In genomic region chr7:48995171-48995570, GRCm38 (mm10) we compare ENCODE assay signal across 12 mouse cellular contexts.
A peak's percentile ranks its signal among the peaks of the same experiment; 100 is the strongest.
DNase-seq lines count a peak whose midpoint lies in the region; ATAC-seq and TF ChIP-seq lines count a peak whose summit lies in the region.
"Had no signal": no experiment of that assay in that cellular context is flagged by ENCODE, and none has a peak within 500 bp of the region (broad histone marks: within the 10 kb centered on the region; RNA-seq: fewer than 3 reads in every experiment).

No protein-coding gene starts in this region.

- H3K9ac ChIP-seq in hindbrain, embryonic 12.5 days = no peak overlapping the region
- 0 out of 2 replicates have a peak overlapping the region, but pooled peaks have one; percentile 24 for H3K9ac ChIP-seq in midbrain, postnatal 0 days (replicated peaks; ENCODE audit: low read length, poor library complexity, severe bottlenecking)
- H3K9ac ChIP-seq: embryonic facial prominence, embryonic 12.5 days; limb, embryonic 13.5 days had no signal

- H3K9me3 ChIP-seq in hindbrain, embryonic 12.5 days (replicated peaks) = no peaks in the 10 kb centered on the region
- no peaks in the 10 kb centered on the region for H3K9me3 ChIP-seq in midbrain, postnatal 0 days (ENCODE audit: low read length)
- H3K9me3 ChIP-seq: embryonic facial prominence, embryonic 12.5 days; limb, embryonic 13.5 days had no signal

- peak; percentile 48 for DNase-seq in R1 (ENCODE audit: low read depth, low spot score)
- peak; percentile 88 for DNase-seq in embryo, embryonic 10.5 days (ENCODE audit: low spot score)
- peak; percentile 63 for DNase-seq in midbrain, postnatal 0 days (ENCODE audit: low spot score)
- DNase-seq in layer of hippocampus, adult 11-12 months (ENCODE audit: low spot score) = no peak
- no peak for DNase-seq in layer of hippocampus, adult 18-20 months (ENCODE audit: low spot score in 2 of 2)
- DNase-seq in left cerebral cortex, adult 9 months (ENCODE audit: low spot score in 2 of 2) = no peak
- DNase-seq: kidney, adult 18-20 months; lung, postnatal 4 days had no signal

- ATAC-seq in hindbrain, embryonic 12.5 days (ENCODE audit: low FRiP score) = peak; percentile 73
- peak; percentile 48 for ATAC-seq in midbrain, postnatal 0 days (ENCODE audit: low FRiP score)
- ATAC-seq in megakaryocyte, adult 5-6 weeks (ENCODE audit: poor library complexity, severe bottlenecking) = no peak

- 1% methylated on average over 13 of the region's 13 CpGs for WGBS in hindbrain, embryonic 12.5 days
- WGBS in midbrain, postnatal 0 days = 11% methylated on average over 13 of the region's 13 CpGs

- H3K36me3 ChIP-seq in hindbrain, embryonic 12.5 days = no peaks in the 10 kb centered on the region
- H3K36me3 ChIP-seq in midbrain, postnatal 0 days (ENCODE audit: insufficient read depth, low read length) = no peaks in the 10 kb centered on the region
- H3K36me3 ChIP-seq: embryonic facial prominence, embryonic 12.5 days; limb, embryonic 13.5 days had no signal

- no peak for TF ChIP-seq CTCF in midbrain, postnatal 0 days (IDR thresholded peaks at IDR 0.05)

- H3K4me2 ChIP-seq in hindbrain, embryonic 12.5 days (replicated peaks) = peak overlapping the region; percentile 1
- peak overlapping the region; percentile 12; the same call in 1 of the 2 replicates for H3K4me2 ChIP-seq in midbrain, postnatal 0 days (ENCODE audit: low read depth, low read length, poor library complexity, severe bottlenecking)
- H3K4me2 ChIP-seq: embryonic facial prominence, embryonic 12.5 days; limb, embryonic 13.5 days had no signal

- no peaks in the 10 kb centered on the region for H3K27me3 ChIP-seq in hindbrain, embryonic 12.5 days
- no peaks in the 10 kb centered on the region for H3K27me3 ChIP-seq in midbrain, postnatal 0 days (ENCODE audit: insufficient read depth, low read length)

- peaks cover 65% of the 10 kb centered on the region for H3K4me1 ChIP-seq in hindbrain, embryonic 12.5 days
- peaks cover 15% of the 10 kb centered on the region for H3K4me1 ChIP-seq in midbrain, postnatal 0 days (ENCODE audit: insufficient read depth, low read length)

- H3K27ac ChIP-seq in hindbrain, embryonic 12.5 days = peak overlapping the region; percentile 86
- H3K27ac ChIP-seq in midbrain, postnatal 0 days (ENCODE audit: low read depth, low read length) = no peak overlapping the region
- H3K27ac ChIP-seq: embryonic facial prominence, embryonic 12.5 days; limb, embryonic 13.5 days had no signal

- H3K4me3 ChIP-seq in hindbrain, embryonic 12.5 days = no peak overlapping the region
- H3K4me3 ChIP-seq in midbrain, postnatal 0 days (ENCODE audit: low read depth, low read length) = no peak overlapping the region
- H3K4me3 ChIP-seq: embryonic facial prominence, embryonic 12.5 days; limb, embryonic 13.5 days had no signal

Comparison
In these comparisons a context has a peak if more than half of its experiments do, and no peak if none do; other contexts are left out.
1. DNase-seq: peak in R1 (single experiment), embryo, embryonic 10.5 days (single experiment) and midbrain, postnatal 0 days (single experiment); none in layer of hippocampus, adult 11-12 months (single experiment), layer of hippocampus, adult 18-20 months (0 of 2) and left cerebral cortex, adult 9 months (0 of 2).